Mouse (Mus musculus) lung, postnatal 0 days (tissue): Measurements from ENCODE around the gene Acly.
"Not testable (repeated sequence)": the region's sequence is repeated elsewhere in the genome, so short reads cannot be mapped to it uniquely, and the experiment has no call there.

ENCODE experiments used
- CTCF ChIP-seq: IDR thresholded peaks from 2 replicates; pipeline ENCODE4 v1.5.1; 2016; ENCODE audit warnings: antibody characterized with exemption, mild to moderate bottlenecking
- EP300 ChIP-seq: IDR thresholded peaks from 2 replicates; pipeline ENCODE4 v1.6.1; 2016; ENCODE audit warnings: antibody characterized with exemption, mild to moderate bottlenecking, control low read depth

DNA sequence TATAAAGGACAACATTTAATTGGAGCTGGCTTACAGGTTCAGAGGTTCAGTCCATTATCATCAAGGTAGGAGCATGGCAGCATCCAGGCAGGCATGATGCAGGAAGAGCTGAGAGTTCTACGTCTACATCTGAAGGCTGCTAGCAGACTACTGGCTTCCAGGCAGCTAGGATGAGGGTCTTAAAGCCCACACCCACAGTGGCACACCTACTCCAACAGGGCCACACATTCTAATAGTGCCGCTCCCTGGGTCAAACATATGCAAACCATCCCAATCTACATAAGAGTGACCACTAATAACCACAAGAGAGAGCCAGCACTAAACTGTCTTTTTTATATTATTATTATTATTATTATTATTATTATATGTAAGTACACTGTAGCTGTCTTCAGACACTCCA, 6.6 kb upstream of the Acly start:
- not testable (repeated sequence) for TF ChIP-seq EP300, CTCF
